Mouse (Mus musculus) forebrain, embryonic 12.5 days (tissue): Measurements from ENCODE around the gene Hoxb3. TPM values are rescaled to one million over a fixed set of nuclear protein-coding genes. Genes with fewer than 3 reads are reported as not detected.

Experiments
- ATAC-seq: fragments of 200-750 bp; cut with Nextera tagmentation; 2 replicates; pipeline ENCODE4 v1.8.0; 2017; ENCODE audit warnings: moderate TSS enrichment; ENCODE audit not compliant: low FRiP score
- H3K27ac ChIP-seq: fragments of 300-500 bp; sonication (generic); 2 replicates; pipeline ENCODE4 v1.5.1; 2016; ENCODE audit warnings: mild to moderate bottlenecking
- H3K27me3 ChIP-seq: fragments of 300-500 bp; sonication (generic); 2 replicates; pipeline ENCODE4 v1.6.1; 2016; ENCODE audit warnings: mild to moderate bottlenecking
- H3K36me3 ChIP-seq: fragments of 300-500 bp; sonication (generic); replicated peaks from 2 replicates; pipeline ENCODE4 v1.6.1; 2016; ENCODE audit warnings: mild to moderate bottlenecking
- H3K4me1 ChIP-seq: fragments of 300-500 bp; sonication (generic); 2 replicates; pipeline ENCODE4 v1.6.1; 2016
- H3K4me2 ChIP-seq: fragments of 300-500 bp; sonication (generic); 2 replicates; pipeline ENCODE4 v1.6.1; 2016; ENCODE audit warnings: mild to moderate bottlenecking, moderate library complexity
- H3K4me3 ChIP-seq: fragments of 300-500 bp; sonication (generic); replicated peaks from 2 replicates; pipeline ENCODE4 v1.5.1; 2016; ENCODE audit warnings: mild to moderate bottlenecking
- H3K9ac ChIP-seq: fragments of 300-500 bp; sonication (generic); 2 replicates; pipeline ENCODE4 v1.6.1; 2016; ENCODE audit warnings: mild to moderate bottlenecking
- H3K9me3 ChIP-seq: fragments of 300-500 bp; sonication (generic); 2 replicates; pipeline ENCODE4 v1.6.1; 2016
- WGBS: fragments of 180-500 bp; shearing (Covaris S2); methylation state at CpG from one replicate; pipeline ENCODE4 v1.1.7; 2016; 5-methylcytosine and 5-hydroxymethylcytosine counted together
- polyA plus RNA-seq: library from polyadenylated mRNA; unstranded; fragments of >200 nt; fragmentation: Nextera tagmentation; extraction: Ambion mirVana; gene quantifications from 2 replicates; pipeline ENCODE4 v1.2.1, GENCODE M21; 2016

Gene Hoxb3
- polyA plus RNA-seq, 1 experiment from 2014 or later = not detected

DNA sequence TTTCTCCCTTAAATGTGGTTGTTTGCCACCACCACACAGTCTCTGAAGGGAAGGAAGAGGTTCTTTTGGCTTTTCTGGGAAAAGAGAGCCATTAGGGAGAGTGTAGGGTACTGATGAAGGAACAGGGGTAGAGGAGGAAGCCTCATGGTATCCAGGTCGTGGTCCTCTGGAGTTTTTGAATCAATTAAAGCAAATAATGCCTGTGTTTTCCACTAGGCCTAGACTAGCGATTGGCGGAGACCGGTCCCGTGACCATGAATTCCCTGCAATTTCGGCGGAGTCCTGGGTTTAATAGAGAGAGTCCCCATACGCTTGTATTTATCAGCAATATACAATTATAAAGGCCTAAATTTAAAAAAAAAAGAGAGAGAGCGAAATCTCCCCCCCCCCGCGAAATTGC is 28.2 kb downstream of the Hoxb3 start:
- Histone ChIP-seq H3K4me1 (peaks cover 10% of the 10 kb centered on the region; the same call in 1 of the 2 replicates), H3K9me3 (no peaks in the 10 kb centered on the region), H3K4me3 (no peak overlapping the region), H3K27me3 (peaks cover 90% of the 10 kb centered on the region), H3K4me2 (no peak overlapping the region), H3K27ac (no peak overlapping the region), H3K36me3 (no peaks in the 10 kb centered on the region), H3K9ac (no peak overlapping the region)
- ATAC-seq = no peak
- WGBS = under 1% methylated on average over 11 of the region's 11 CpGs

DNA sequence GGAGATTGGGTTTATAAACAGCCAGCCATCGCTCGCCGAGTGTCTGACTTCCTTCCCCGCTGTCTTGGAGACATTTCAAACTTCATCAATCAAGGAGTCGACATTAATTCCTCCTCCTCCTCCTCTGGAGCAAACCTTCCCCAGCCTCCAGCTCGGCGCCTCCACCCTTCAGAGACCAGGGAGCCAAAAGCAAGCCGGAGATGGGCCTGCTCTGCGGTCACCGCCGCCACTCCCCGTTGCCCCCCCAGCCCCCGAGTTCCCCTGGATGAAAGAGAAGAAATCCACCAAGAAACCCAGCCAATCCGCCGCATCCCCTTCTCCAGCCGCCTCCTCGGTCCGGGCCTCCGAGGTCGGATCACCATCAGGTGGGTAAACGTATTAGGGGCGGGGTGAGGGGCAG is 28.7 kb downstream of the Hoxb3 start:
- H3K4me2 ChIP-seq = no peak overlapping the region
- H3K36me3 ChIP-seq = no peaks in the 10 kb centered on the region
- peaks cover 90% of the 10 kb centered on the region for H3K27me3 ChIP-seq
- no peaks in the 10 kb centered on the region for H3K9me3 ChIP-seq
- H3K4me1 ChIP-seq = peaks cover 10% of the 10 kb centered on the region; the same call in 1 of the 2 replicates
- no peak for ATAC-seq
- no peak overlapping the region for H3K27ac ChIP-seq
- WGBS = under 1% methylated on average over 22 of the region's 22 CpGs
- H3K9ac ChIP-seq = no peak overlapping the region
- H3K4me3 ChIP-seq = no peak overlapping the region

DNA sequence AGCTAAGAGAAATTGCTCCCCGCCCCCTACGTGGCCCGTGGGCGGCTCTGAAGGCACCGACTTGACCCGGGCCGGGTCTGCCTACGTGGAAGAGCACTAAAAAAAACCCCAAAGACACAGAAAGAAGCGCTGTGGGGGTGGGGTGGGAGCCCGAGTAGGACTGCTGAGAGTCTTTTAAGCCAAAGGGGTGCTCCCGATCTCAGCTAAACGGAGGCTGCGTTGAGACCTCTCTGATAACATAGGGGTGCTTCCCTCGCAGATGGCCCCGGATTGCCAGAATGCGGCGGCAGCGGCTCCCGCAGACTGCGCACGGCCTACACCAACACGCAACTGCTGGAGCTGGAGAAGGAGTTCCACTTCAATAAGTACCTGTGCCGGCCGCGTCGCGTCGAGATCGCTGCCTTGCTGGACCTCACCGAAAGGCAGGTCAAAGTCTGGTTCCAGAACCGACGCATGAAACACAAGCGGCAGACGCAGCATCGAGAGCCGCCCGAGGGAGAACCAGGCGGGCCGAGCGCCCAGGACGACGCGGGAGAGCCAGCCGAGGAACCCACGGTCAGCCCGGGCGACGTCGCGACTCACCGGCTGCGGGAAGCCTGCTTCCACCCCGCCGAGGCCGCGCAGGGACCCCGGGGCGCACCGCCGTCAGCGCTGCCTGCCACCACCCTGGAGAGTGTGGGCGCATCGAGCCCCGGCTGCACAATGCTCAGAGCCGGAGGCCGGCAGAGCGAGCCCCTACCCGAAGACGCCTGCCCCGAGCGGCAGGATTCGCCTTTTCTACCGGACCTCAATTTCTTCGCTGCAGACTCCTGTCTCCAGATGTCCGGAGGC is 29.8 kb downstream of the Hoxb3 start:
- H3K4me2 ChIP-seq = no peak overlapping the region
- H3K27ac ChIP-seq = no peak overlapping the region

DNA sequence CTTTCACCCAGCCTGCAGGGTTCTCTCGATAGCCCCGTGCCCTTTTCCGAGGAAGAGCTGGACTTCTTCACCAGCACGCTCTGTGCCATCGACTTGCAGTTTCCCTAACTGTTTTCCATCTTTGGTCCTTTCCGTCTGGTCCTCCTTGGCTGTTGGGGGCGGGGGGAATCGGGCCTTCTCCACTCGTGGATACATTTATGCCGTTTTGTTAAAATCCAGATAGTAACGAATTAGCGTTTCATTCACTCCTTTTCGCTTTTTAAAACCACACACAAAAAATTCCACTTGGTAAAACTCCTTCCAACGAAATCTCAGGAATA is 30.4 kb downstream of the Hoxb3 start:
- Histone ChIP-seq H3K36me3 (no peaks in the 10 kb centered on the region), H3K9ac (no peak overlapping the region), H3K9me3 (no peaks in the 10 kb centered on the region), H3K4me3 (0 out of 2 replicates have a peak overlapping the region, but pooled peaks have one; percentile 2), H3K4me2 (no peak overlapping the region), H3K4me1 (peaks cover 10% of the 10 kb centered on the region; the same call in 1 of the 2 replicates), H3K27ac (no peak overlapping the region), H3K27me3 (peaks cover 93% of the 10 kb centered on the region)
- 0% methylated on average over 14 of the region's 14 CpGs for WGBS
- no peak for ATAC-seq

More for the DNA sequence above, 29.8 kb downstream of the Hoxb3 start:
- Histone ChIP-seq H3K27me3 (peaks cover 94% of the 10 kb centered on the region), H3K9ac (no peak overlapping the region), H3K4me1 (peaks cover 10% of the 10 kb centered on the region; the same call in 1 of the 2 replicates), H3K36me3 (no peaks in the 10 kb centered on the region), H3K4me3 (0 out of 2 replicates have a peak overlapping the region, but pooled peaks have one; percentile 2), H3K9me3 (no peaks in the 10 kb centered on the region)
- no peak for ATAC-seq
- WGBS = under 1% methylated on average over 65 of the region's 75 CpGs

DNA sequence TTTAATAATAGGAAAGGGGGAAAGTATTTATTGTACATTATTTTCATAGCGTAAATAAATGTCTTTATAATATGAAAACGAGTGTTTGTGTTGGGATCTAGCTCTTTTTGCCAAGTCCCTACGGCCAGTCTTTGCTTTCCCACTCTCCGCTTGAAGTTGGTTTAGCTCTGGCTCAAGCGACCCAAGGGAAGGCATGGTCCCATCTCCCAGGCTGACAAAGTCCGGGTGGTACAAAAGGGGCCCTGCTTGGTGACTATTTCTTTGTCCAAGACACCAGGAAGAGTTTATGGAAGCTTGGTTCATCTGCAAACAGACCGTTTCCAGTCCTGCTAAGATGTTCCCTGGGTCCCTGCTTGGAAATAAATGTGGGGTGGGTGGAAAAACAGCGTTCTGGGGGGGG is 30.8 kb downstream of the Hoxb3 start:
- Histone ChIP-seq H3K4me3 (no peak overlapping the region), H3K27me3 (peaks cover 93% of the 10 kb centered on the region), H3K9me3 (no peaks in the 10 kb centered on the region), H3K4me1 (peaks cover 10% of the 10 kb centered on the region; the same call in 1 of the 2 replicates), H3K9ac (no peak overlapping the region), H3K4me2 (peak overlapping the region; percentile 40; the same call in 1 of the 2 replicates), H3K27ac (no peak overlapping the region), H3K36me3 (no peaks in the 10 kb centered on the region)
- WGBS = 2% methylated on average over 8 of the region's 8 CpGs
- ATAC-seq = no peak

DNA sequence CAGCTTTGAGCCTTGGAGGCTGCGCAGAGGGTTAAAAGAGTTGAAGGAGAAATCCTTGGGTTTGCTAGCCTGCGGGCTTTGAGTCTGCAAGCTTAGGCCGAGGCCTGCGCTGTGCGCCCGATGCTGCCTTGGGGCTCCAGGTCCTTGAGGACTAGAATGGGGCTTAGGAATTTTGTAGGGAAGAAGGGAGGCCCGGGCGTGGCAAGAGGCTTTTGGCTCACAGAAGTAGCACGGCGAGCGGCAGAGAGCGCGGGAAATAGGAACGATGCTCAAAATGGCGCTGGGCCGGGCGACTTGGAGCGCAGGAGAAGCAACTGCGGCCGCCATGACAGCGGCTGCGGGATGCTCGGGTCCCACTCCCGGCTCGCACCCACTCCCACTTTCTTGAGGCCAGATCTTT is 31.2 kb downstream of the Hoxb3 start:
- no peak overlapping the region for H3K9ac ChIP-seq
- no peak overlapping the region for H3K27ac ChIP-seq
- peak overlapping the region; percentile 40 for H3K4me2 ChIP-seq

DNA sequence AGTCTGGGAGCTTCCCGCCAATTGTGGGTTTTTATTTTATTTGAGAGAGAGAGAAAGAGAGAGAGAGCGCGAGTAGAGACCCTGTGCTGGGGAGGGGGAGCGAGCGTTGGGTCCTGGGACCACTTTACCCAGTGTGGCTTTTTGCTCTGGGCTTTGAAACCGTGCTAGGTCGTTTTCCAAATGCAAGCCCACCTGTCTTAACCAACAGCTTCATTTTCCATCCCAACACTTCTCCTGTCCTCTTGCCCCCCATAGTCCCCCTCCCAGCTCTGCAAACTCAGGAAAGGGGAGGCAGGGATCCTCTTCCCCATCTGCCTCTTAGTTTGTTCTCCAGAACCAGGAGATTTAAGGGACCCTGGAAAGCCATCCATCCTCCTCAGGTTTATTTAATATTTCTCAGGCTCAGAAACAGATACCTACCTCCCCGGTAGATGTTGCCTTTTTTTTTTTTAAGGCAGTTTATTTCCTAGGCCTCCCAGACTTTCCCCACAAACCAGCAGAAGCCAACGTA is 31.7 kb downstream of the Hoxb3 start:
- Histone ChIP-seq H3K4me1 (peaks cover 10% of the 10 kb centered on the region; the same call in 1 of the 2 replicates), H3K4me3 (peak overlapping the region; percentile 19; the same call in 1 of the 2 replicates), H3K9me3 (no peaks in the 10 kb centered on the region), H3K27me3 (peaks cover 92% of the 10 kb centered on the region), H3K9ac (no peak overlapping the region), H3K27ac (no peak overlapping the region), H3K36me3 (no peaks in the 10 kb centered on the region), H3K4me2 (peak overlapping the region; percentile 40)
- WGBS = 2% methylated on average over 9 of the region's 9 CpGs
- no peak for ATAC-seq

More for the DNA sequence above, 31.2 kb downstream of the Hoxb3 start:
- Histone ChIP-seq H3K36me3 (no peaks in the 10 kb centered on the region), H3K4me3 (peak overlapping the region; percentile 19), H3K4me1 (peaks cover 10% of the 10 kb centered on the region; the same call in 1 of the 2 replicates), H3K27me3 (peaks cover 92% of the 10 kb centered on the region), H3K9me3 (no peaks in the 10 kb centered on the region)
- 0% methylated on average over 25 of the region's 25 CpGs for WGBS
- no peak for ATAC-seq

DNA sequence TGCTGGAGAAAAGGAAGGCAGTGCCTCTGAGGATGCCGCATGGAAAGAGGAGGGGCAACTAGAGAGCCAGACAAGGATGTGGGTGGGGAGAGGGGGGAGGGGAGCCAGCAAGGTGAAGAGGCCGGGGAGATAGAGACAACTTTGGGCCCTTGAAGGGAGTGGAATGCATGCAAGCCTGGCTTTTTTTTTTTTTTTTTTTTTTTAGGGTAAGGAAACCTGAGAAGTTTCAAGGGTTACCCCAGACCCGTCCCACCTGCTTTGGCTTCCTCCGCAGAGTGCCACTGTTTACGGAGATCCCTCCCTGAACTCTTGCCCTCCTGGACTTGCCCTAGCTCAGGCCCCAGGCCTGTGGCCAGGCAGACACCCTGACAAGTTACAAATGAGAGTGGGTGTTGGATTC is 40.7 kb downstream of the Hoxb3 start:
- Histone ChIP-seq H3K4me1 (no peaks in the 10 kb centered on the region; the same call in 1 of the 2 replicates), H3K27ac (no peak overlapping the region), H3K9ac (no peak overlapping the region), H3K4me3 (no peak overlapping the region), H3K4me2 (no peak overlapping the region), H3K27me3 (peaks cover 90% of the 10 kb centered on the region), H3K36me3 (no peaks in the 10 kb centered on the region), H3K9me3 (no peaks in the 10 kb centered on the region)
- ATAC-seq = no peak
- 2% methylated on average over 5 of the region's 5 CpGs for WGBS

DNA sequence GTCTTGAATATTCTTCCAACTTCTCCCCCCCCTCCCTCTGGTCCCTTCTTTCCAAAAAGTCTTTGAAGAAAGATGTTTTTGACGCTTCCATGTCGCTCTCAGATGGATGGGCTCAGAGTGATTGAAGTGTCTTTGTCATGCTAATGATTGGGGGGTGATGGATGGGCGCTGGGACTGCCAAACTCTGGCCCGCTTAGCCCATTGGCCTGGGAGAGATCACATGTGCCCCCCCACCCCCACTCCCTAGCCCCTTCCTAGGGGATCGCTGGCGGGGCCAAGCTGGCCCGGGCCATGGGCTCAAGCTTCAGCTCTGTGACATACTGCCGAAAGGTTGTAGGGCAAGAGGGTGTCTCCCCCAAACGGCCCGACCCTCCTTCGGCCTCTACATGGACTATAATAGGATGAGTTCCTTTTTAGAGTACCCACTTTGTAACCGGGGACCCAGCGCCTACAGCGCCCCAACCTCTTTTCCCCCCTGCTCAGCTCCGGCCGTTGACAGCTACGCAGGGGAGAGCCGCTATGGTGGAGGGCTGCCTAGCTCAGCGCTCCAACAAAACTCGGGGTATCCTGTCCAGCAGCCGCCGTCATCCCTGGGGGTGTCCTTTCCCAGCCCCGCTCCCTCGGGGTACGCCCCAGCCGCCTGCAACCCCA is 42.4 kb downstream of the Hoxb3 start, which contains the start of gene Hoxb1:
TSS of gene Hoxb1 (plus strand) at position 312 of the 651 bp plus-strand sequence.
- Histone ChIP-seq H3K4me2 (no peak within 1 kb of the TSS), H3K9ac (no peak within 1 kb of the TSS)
- WGBS = 3% methylated on average over 26 of the region's 26 CpGs

DNA sequence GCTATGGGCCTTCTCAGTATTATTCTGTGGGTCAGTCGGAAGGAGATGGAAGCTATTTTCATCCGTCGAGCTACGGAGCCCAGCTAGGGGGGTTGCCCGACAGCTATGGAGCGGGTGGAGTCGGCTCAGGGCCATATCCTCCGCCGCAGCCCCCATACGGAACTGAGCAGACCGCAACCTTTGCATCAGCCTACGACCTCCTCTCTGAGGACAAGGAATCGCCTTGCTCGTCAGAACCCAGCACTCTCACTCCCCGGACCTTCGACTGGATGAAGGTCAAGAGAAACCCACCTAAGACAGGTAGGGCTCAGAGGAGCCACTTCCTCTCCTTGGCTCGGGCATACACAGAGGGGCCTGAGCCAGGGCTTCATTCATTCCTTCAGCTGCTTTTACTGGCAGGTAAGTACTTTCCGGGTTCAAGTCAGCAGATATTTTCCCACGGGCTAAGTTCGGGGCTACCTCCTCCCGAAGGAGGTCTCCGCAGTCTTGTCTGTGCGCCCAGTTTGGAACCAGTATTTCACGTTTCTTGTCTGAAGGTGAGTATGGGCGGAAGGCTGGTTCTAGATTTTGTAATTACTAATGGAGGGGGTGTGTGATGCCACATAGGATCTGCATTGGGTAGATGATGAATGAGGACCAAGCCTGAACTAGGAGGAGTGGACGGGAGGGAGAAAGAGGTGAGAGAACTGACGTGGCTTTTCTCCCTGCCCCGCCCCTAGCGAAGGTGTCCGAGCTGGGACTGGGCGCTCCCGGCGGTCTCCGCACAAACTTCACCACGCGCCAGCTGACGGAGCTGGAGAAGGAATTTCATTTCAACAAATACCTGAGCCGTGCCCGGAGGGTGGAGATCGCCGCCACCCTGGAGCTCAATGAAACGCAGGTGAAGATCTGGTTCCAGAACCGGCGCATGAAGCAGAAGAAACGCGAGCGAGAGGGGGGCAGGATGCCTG is 43.2 kb downstream of the Hoxb3 start:
- no peak for ATAC-seq
- no peaks in the 10 kb centered on the region for H3K36me3 ChIP-seq
- no peak overlapping the region for H3K9ac ChIP-seq
- H3K27me3 ChIP-seq = peaks cover 98% of the 10 kb centered on the region
- H3K4me1 ChIP-seq = no peaks in the 10 kb centered on the region; the same call in 1 of the 2 replicates
- no peak overlapping the region for H3K4me3 ChIP-seq
- H3K9me3 ChIP-seq = no peaks in the 10 kb centered on the region
- H3K27ac ChIP-seq = no peak overlapping the region
- H3K4me2 ChIP-seq = no peak overlapping the region
- 2% methylated on average over 47 of the region's 47 CpGs for WGBS

More for the DNA sequence above, 42.4 kb downstream of the Hoxb3 start, which contains the start of gene Hoxb1:
- peaks cover 94% of the 10 kb centered on the region for H3K27me3 ChIP-seq
- H3K27ac ChIP-seq = no peak within 1 kb of the TSS
- no peaks in the 10 kb centered on the region for H3K36me3 ChIP-seq
- no peak for ATAC-seq
- no peak within 1 kb of the TSS for H3K4me3 ChIP-seq
- H3K4me1 ChIP-seq = no peaks in the 10 kb centered on the region; the same call in 1 of the 2 replicates
- H3K9me3 ChIP-seq = no peaks in the 10 kb centered on the region

DNA sequence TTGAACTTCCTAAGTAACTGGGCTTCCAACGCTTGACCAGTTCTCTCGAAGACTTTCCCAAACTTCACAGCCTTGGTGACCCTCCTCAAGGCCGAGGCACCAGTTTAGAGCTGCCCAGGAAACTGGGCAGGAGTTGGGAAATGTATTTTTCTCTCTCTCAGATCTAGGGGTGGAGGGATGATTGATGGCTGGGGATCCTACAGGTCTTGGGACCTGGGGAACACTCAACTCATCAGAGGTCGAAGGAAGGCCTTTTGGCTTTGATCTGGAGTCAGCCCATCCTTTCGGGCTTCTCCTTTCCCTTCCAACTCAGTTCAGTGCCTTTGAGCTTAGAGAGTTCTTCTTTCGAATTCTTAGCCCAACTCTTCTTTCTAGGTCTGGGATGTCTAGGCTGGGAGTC is 44.0 kb downstream of the Hoxb3 start:
- Histone ChIP-seq H3K4me1 (no peaks in the 10 kb centered on the region; the same call in 1 of the 2 replicates), H3K4me3 (no peak overlapping the region), H3K9me3 (no peaks in the 10 kb centered on the region), H3K4me2 (no peak overlapping the region), H3K36me3 (no peaks in the 10 kb centered on the region), H3K27ac (no peak overlapping the region), H3K27me3 (peaks cover 98% of the 10 kb centered on the region), H3K9ac (no peak overlapping the region)
- no peak for ATAC-seq
- WGBS = 9% methylated on average over 6 of the region's 6 CpGs
